Mouse (Mus musculus) thymus, adult 18-20 months (tissue): ENCODE results near the gene 9430038I01Rik.

Source experiments
- DNase-seq, 2 experiments: peaks; one replicate each; pipeline ENCODE4 v3.0.0; 2022; ENCODE audit warnings: mixed read lengths in 2 of 2

9430038I01Rik gene

DNA sequence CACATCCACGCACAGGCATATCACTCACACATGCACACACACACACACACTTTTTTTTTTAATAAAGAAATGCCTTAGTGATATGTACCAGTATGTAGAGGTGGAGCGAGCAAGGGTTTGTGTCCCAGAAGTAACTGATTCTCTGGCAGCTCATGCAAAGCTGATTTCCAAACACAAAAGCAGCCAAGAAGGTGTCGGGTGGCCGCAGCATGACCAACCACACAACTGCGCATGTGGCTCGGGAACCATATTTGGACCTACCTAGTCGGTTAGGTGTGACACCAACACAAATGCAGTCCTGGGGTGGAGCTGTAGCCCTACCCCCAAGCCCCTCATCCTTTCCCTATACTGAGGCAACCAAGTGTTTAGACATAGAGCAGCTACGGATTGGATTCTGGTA is 45.5 kb downstream of the 9430038I01Rik start:
- no peak for DNase-seq

DNA sequence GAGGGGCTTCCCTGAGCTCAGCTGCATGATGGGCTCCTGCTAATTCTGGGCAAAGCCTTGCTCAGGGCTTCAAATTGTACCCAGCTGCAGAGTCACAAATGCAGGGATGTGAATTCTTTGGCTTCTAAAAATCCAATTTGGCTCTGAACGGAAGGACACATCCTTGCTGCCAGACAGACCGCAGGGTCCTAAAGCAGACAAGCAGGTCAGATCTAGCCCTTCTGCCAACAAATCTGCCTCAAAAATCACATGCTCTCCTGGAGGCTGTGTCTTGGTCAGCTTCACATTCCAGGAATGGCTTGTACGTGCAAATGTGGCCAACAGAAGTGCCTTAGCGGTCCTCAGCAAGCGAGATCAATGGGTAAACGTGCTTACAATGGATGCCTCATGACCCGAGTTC is 46.0 kb downstream of the 9430038I01Rik start:
- DNase-seq = no peak

DNA sequence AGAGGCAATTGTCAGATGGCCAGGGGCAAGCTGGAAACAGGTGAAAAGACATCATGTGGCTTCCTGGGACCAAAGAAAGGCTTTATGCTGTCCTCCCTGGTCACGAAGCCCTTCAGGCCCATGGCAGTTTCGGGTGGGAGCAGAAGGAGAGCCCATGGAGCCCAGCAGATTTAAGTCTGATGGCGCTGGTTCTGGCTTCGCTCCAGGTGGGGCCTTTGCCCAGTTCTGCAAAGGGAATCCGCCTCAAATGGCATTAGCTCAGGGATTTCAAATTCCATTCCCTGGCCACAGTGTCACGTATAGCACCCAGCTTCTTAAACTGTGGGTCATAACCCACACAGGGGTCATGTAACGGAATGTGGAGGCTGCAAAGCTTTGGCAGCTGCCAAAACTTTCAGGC is 63.7 kb downstream of the 9430038I01Rik start:
- DNase-seq = no peak

DNA sequence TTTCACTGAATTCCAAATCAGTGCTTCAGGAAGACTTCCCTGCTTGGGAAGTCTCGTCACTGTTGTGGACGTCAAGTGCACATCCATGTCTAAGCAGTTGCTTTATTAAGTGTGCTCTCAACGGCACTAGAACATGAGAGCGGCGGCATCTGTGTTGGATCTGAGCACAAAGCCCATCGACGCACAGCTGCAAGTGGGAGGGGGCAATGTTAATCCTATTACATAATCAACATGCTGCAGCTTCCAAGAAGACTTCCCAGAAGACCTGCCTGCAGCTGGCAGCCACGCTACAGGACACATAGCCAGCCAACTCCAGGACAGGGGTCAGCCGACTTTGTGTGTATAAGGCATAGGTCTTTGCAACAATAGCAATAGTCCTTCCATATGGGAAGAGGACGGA is 64.5 kb downstream of the 9430038I01Rik start:
- no peak for DNase-seq

DNA sequence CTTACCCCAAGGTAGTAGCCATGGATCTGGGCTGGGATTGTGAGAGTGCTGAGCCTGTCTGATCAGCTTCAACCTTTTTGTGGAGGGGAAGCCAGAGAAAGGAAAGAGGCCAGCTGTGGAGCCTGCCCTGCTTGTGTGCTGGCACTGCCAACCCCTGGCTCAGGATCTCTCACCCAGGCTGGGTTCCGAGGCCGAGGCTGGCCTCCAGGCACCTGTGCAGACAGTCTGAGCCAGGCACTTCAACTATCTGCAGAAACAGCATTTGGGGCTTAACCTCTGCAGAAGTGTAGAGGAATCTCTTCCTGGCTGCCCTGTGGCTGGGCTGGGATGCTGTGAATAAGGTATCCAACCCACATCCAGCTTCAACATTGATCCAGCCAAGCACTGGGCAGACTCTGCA is 76.6 kb downstream of the 9430038I01Rik start:
- no peak for DNase-seq
